Mouse (Mus musculus) colon, adult 2 months (tissue): ENCODE results near the gene Arxes2. TPM values are rescaled to one million over a fixed set of nuclear protein-coding genes. Genes with fewer than 3 reads are reported as not detected.

Experiments used
- polyA plus RNA-seq: library from polyadenylated mRNA; depleted of rRNA; stranded (reverse); fragments of >200 nt; gene quantifications from 2 replicates; pipeline ENCODE4 v1.2.3, GENCODE M21; 2012; rRNA removed

The Arxes2 gene
- polyA plus RNA-seq: 1.7 and 2.3 TPM in 2 replicates

GRCm38 (mm10) chrX:135993664-135994119 lies at the start of gene Arxes2:
TSS of gene Arxes2 (plus strand) at chrX:135993824.

GRCm38 (mm10) chrX:136032799-136033763 lies 39.5 kb downstream of the Arxes2 start, which contains the start of gene Arxes1:
TSS of gene Arxes1 (plus strand) at chrX:136033367.

Other genes with a start within 250 kb of the Arxes2 start
- gene Bhlhb9, start 196.2 kb upstream of the Arxes2 start, polyA plus RNA-seq: 1.1 and 1.3 TPM in 2 replicates
- gene Gprasp2, start 154.8 kb upstream of the Arxes2 start, polyA plus RNA-seq: 1.0 and 1.1 TPM in 2 replicates
- 0.49 and 1.1 TPM in 2 replicates for gene Arxes1, start 39.5 kb downstream of the Arxes2 start, polyA plus RNA-seq
- 2.3 and 3.1 TPM in 2 replicates for gene Bex2, start 74.4 kb downstream of the Arxes2 start, polyA plus RNA-seq
- not detected in 2 replicates for gene Nxf3, start 91.4 kb downstream of the Arxes2 start, polyA plus RNA-seq
- gene Bex4, start 145.2 kb downstream of the Arxes2 start, polyA plus RNA-seq: 0.48 and 1.1 TPM in 2 replicates
- gene Tceal8, start 178.5 kb downstream of the Arxes2 start, polyA plus RNA-seq: 0.91 and 2.5 TPM in 2 replicates
- gene Tceal5, start 210.1 kb downstream of the Arxes2 start, polyA plus RNA-seq: 0.12 TPM in 1 of 2 replicates, not detected in the other
- gene Tceal7, start 221.0 kb downstream of the Arxes2 start, polyA plus RNA-seq: not detected in 2 replicates
- gene Bex1, start 221.7 kb downstream of the Arxes2 start, polyA plus RNA-seq: 3.5 and 3.6 TPM in 2 replicates